Mouse (Mus musculus) midbrain, postnatal 0 days (tissue): ENCODE results near the gene Trappc4. TPM values are rescaled to one million over a fixed set of nuclear protein-coding genes. Genes with fewer than 3 reads are reported as not detected.
A peak's percentile ranks its signal among the peaks of the same experiment; 100 is the strongest.

Source experiments
- ATAC-seq: fragments of 200-750 bp; cut with Nextera tagmentation; 2 replicates; pipeline ENCODE4 v1.8.0; 2017; ENCODE audit warnings: moderate number of reproducible peaks, mild to moderate bottlenecking, moderate TSS enrichment, moderate library complexity; ENCODE audit not compliant: low FRiP score
- DNase-seq: peaks from one replicate; pipeline ENCODE4 v3.0.0-alpha.2; 2015; ENCODE audit warnings: low spot score
- H3K27ac ChIP-seq: fragments of 300-500 bp; sonication (generic); 2 replicates; pipeline ENCODE4 v1.5.1; 2014; ENCODE audit warnings: low read depth, mild to moderate bottlenecking, low read length, mixed read lengths
- H3K27me3 ChIP-seq: fragments of 300-500 bp; sonication (generic); 2 replicates; pipeline ENCODE4 v1.6.1; 2014; ENCODE audit warnings: low read length, control low read depth, mixed read lengths; ENCODE audit not compliant: insufficient read depth
- H3K36me3 ChIP-seq: fragments of 300-500 bp; sonication (generic); 2 replicates; pipeline ENCODE4 v1.6.1; 2014; ENCODE audit warnings: low read length, control low read depth, mixed read lengths; ENCODE audit not compliant: insufficient read depth
- H3K4me1 ChIP-seq: fragments of 300-500 bp; sonication (generic); 2 replicates; pipeline ENCODE4 v1.6.1; 2014; ENCODE audit warnings: mild to moderate bottlenecking, control low read depth, antibody characterized with exemption, low read length, mixed read lengths; ENCODE audit not compliant: insufficient read depth
- H3K4me2 ChIP-seq: fragments of 300-500 bp; sonication (generic); 2 replicates; pipeline ENCODE4 v1.6.1; 2014; ENCODE audit warnings: low read depth, mild to moderate bottlenecking, low read length, mixed read lengths; ENCODE audit not compliant: poor library complexity, severe bottlenecking
- H3K4me3 ChIP-seq: fragments of 300-500 bp; sonication (generic); 2 replicates; pipeline ENCODE4 v1.5.1; 2014; ENCODE audit warnings: low read depth, mild to moderate bottlenecking, low read length, moderate library complexity
- H3K9ac ChIP-seq: fragments of 300-500 bp; sonication (generic); replicated peaks from 2 replicates; pipeline ENCODE4 v1.6.1; 2014; ENCODE audit warnings: mild to moderate bottlenecking, low read length, moderate library complexity, mixed read lengths; ENCODE audit not compliant: poor library complexity, severe bottlenecking
- H3K9me3 ChIP-seq: fragments of 300-500 bp; sonication (generic); 2 replicates; pipeline ENCODE4 v1.6.1; 2016; ENCODE audit warnings: low read length, control low read depth
- CTCF ChIP-seq: IDR thresholded peaks from 2 replicates; pipeline ENCODE4 v1.5.1; 2016; ENCODE audit warnings: antibody characterized with exemption, mild to moderate bottlenecking
- WGBS: fragments of 180-500 bp; shearing (Covaris S2); extraction: QIAGEN DNeasy Blood & Tissue Kit; methylation state at CpG from one replicate; pipeline ENCODE4 v1.1.7; 2014; 5-methylcytosine and 5-hydroxymethylcytosine counted together
- microRNA-seq: library from miRNA; unstranded; fragments of <30 nt; microRNA quantifications from one replicate; pipeline ENCODE4, GENCODE M21; 2016; ENCODE audit warnings: borderline number of aligned reads
- polyA plus RNA-seq: library from polyadenylated mRNA; unstranded; fragments of >200 nt; fragmentation: Nextera tagmentation; extraction: Ambion mirVana; gene quantifications from 2 replicates; pipeline ENCODE4 v1.2.1, GENCODE M21; 2015
- total RNA-seq: library from RNA; depleted of rRNA; stranded (reverse); fragments of >200 nt; gene quantifications from 2 replicates; pipeline ENCODE4 v1.2.3, GENCODE M21; 2014; rRNA removed

The Trappc4 gene
- total and polyA plus RNA-seq, 2 experiments from 2014 or later = 149 to 326 TPM

- peak within 1 kb of the TSS; percentile 87 for H3K9ac ChIP-seq
- no peaks in the 10 kb centered on the region for H3K27me3 ChIP-seq
- peak; percentile 33; the same call in 1 of the 2 replicates for TF ChIP-seq CTCF
- peaks cover 14% of the 10 kb centered on the region for H3K36me3 ChIP-seq
- peak within 1 kb of the TSS; percentile 65 for H3K4me3 ChIP-seq
- DNase-seq (peak; percentile 97), ATAC-seq (peak; percentile 89)
- WGBS = under 1% methylated on average over 44 of the region's 44 CpGs
- peak within 1 kb of the TSS; percentile 78 for H3K27ac ChIP-seq
- H3K9me3 ChIP-seq = no peaks in the 10 kb centered on the region
- 0 out of 2 replicates have a peak, but pooled peaks cover 3% of the 10 kb centered on the region for H3K4me1 ChIP-seq
- H3K4me2 ChIP-seq = peak within 1 kb of the TSS; percentile 66
These were observed 46.0 kb downstream of the Trappc4 start, which contains the start of gene Vps11 for GRCm38 (mm10) chr9:44361190-44361917. Gene Vps11 (minus strand): TSS chr9:44361670.

DNA sequence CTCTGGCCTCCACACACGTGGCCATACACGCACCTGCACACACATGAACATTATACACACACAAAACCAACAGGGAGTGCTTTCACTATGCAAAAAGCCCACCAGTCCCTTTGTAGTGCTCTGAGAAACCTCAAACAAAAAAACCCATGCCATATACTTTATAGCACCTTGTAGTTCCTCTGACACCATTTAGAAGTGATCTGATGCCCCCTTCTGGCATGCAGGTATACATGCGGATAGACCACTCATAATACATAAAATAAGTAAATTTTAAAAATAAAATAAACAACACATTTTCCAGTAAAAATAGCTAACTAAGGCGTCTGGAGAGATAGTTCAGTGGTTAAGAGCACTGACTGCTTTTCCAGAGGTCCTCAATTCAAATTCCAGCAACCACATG is 50.2 kb downstream of the Trappc4 start:
- DNase-seq (no peak), ATAC-seq (no peak)
- Histone ChIP-seq H3K4me3 (no peak overlapping the region), H3K9me3 (no peaks in the 10 kb centered on the region), H3K36me3 (peaks cover 55% of the 10 kb centered on the region), H3K4me1 (0 out of 2 replicates have a peak, but pooled peaks cover 3% of the 10 kb centered on the region), H3K27me3 (no peaks in the 10 kb centered on the region), H3K4me2 (no peak overlapping the region), H3K27ac (no peak overlapping the region), H3K9ac (no peak overlapping the region)
- 68% methylated on average over 4 of the region's 4 CpGs for whole genome bisulfite sequencing
- TF ChIP-seq CTCF = peak; percentile 63

Small RNA genes lying within 50 kb of the gene (microRNA-seq; reads per million reads assigned to microRNA genes)
- gene Mir7085 = not detected

Other genes with a start within 250 kb of the Trappc4 start
- 32.1 and 43.9 TPM in 2 replicates for gene Cbl, start 173.6 kb downstream of the Trappc4 start, total RNA-seq
- 14.7 and 17.3 TPM in 2 replicates for gene Cbl, start 173.6 kb downstream of the Trappc4 start, polyA plus RNA-seq
- 3.0 and 6.1 TPM in 2 replicates for gene Ccdc153, start 166.9 kb downstream of the Trappc4 start, total RNA-seq
- 2.7 TPM in 2 replicates for gene Ccdc153, start 166.9 kb downstream of the Trappc4 start, polyA plus RNA-seq
- gene Pdzd3, start 156.1 kb downstream of the Trappc4 start, total RNA-seq = 0.27 TPM in 1 of 2 replicates, not detected in the other
- gene Pdzd3, start 156.1 kb downstream of the Trappc4 start, polyA plus RNA-seq = 0.58 and 0.63 TPM in 2 replicates
- 4.2 and 6.2 TPM in 2 replicates for gene Nlrx1, start 139.0 kb downstream of the Trappc4 start, total RNA-seq
- gene Nlrx1, start 139.0 kb downstream of the Trappc4 start, polyA plus RNA-seq = 6.0 and 6.9 TPM in 2 replicates
- 60.0 and 65.8 TPM in 2 replicates for gene Abcg4, start 119.0 kb downstream of the Trappc4 start, total RNA-seq
- 27.9 and 28.2 TPM in 2 replicates for gene Abcg4, start 119.0 kb downstream of the Trappc4 start, polyA plus RNA-seq
- gene Hinfp, start 101.9 kb downstream of the Trappc4 start, total RNA-seq = 21.8 and 25.3 TPM in 2 replicates
- 15.2 and 15.4 TPM in 2 replicates for gene Hinfp, start 101.9 kb downstream of the Trappc4 start, polyA plus RNA-seq
- gene C2cd2l, start 87.3 kb downstream of the Trappc4 start, total RNA-seq = 48.9 and 57.1 TPM in 2 replicates
- gene C2cd2l, start 87.3 kb downstream of the Trappc4 start, polyA plus RNA-seq = 22.6 and 23.6 TPM in 2 replicates
- 23.2 and 27.2 TPM in 2 replicates for gene Dpagt1, start 81.6 kb downstream of the Trappc4 start, total RNA-seq
- 33.6 and 34.1 TPM in 2 replicates for gene Dpagt1, start 81.6 kb downstream of the Trappc4 start, polyA plus RNA-seq
- 91.7 and 145 TPM in 2 replicates for gene H2afx, start 72.9 kb downstream of the Trappc4 start, total RNA-seq
- 112 and 119 TPM in 2 replicates for gene H2afx, start 72.9 kb downstream of the Trappc4 start, polyA plus RNA-seq
- gene Hmbs, start 63.4 kb downstream of the Trappc4 start, total RNA-seq = 30.1 and 31.7 TPM in 2 replicates
- 55.5 and 56.9 TPM in 2 replicates for gene Hmbs, start 63.4 kb downstream of the Trappc4 start, polyA plus RNA-seq
- gene Vps11, start 45.9 kb downstream of the Trappc4 start, total RNA-seq = 41.5 and 42.6 TPM in 2 replicates
- gene Vps11, start 45.9 kb downstream of the Trappc4 start, polyA plus RNA-seq = 41.5 and 43.3 TPM in 2 replicates
- 64.7 and 78.8 TPM in 2 replicates for gene Hyou1, start 28.1 kb downstream of the Trappc4 start, total RNA-seq
- gene Hyou1, start 28.1 kb downstream of the Trappc4 start, polyA plus RNA-seq = 16.9 and 18.5 TPM in 2 replicates
- gene Slc37a4, start 10.7 kb downstream of the Trappc4 start, total RNA-seq = 70.7 and 99.6 TPM in 2 replicates
- 35.9 and 42.2 TPM in 2 replicates for gene Slc37a4, start 10.7 kb downstream of the Trappc4 start, polyA plus RNA-seq
- 298 and 395 TPM in 2 replicates for gene Rps25, start 461 bp downstream of the Trappc4 start, total RNA-seq
- gene Rps25, start 461 bp downstream of the Trappc4 start, polyA plus RNA-seq = 1,596 and 1,621 TPM in 2 replicates
- 20.0 and 23.2 TPM in 2 replicates for gene Ccdc84, start 11.0 kb upstream of the Trappc4 start, total RNA-seq
- 30.2 and 36.1 TPM in 2 replicates for gene Ccdc84, start 11.0 kb upstream of the Trappc4 start, polyA plus RNA-seq
- not detected in 2 replicates for gene Foxr1, start 33.5 kb upstream of the Trappc4 start, total RNA-seq
- not detected in 2 replicates for gene Foxr1, start 33.5 kb upstream of the Trappc4 start, polyA plus RNA-seq
- gene Upk2, start 47.4 kb upstream of the Trappc4 start, total RNA-seq = not detected in 2 replicates
- gene Upk2, start 47.4 kb upstream of the Trappc4 start, polyA plus RNA-seq = not detected in 2 replicates
- gene Bcl9l, start 75.2 kb upstream of the Trappc4 start, total RNA-seq = 42.1 and 61.1 TPM in 2 replicates
- 10.0 and 10.4 TPM in 2 replicates for gene Bcl9l, start 75.2 kb upstream of the Trappc4 start, polyA plus RNA-seq
- not detected in 2 replicates for gene Cxcr5, start 154.3 kb upstream of the Trappc4 start, total RNA-seq
- gene Cxcr5, start 154.3 kb upstream of the Trappc4 start, polyA plus RNA-seq = not detected in 2 replicates
- gene Ddx6, start 197.3 kb upstream of the Trappc4 start, total RNA-seq = 68.6 and 87.2 TPM in 2 replicates
- gene Ddx6, start 197.3 kb upstream of the Trappc4 start, polyA plus RNA-seq = 14.8 and 19.9 TPM in 2 replicates